Mouse (Mus musculus) midbrain, embryonic 11.5 days (tissue): ENCODE measurements around the gene Ttll3. TPM values are rescaled to one million over a fixed set of nuclear protein-coding genes. Genes with fewer than 3 reads are reported as not detected.

Experiments
- ATAC-seq: fragments of 200-750 bp; cut with Nextera tagmentation; 2 replicates; pipeline ENCODE4 v1.8.0; 2017; ENCODE audit warnings: moderate TSS enrichment, moderate library complexity; ENCODE audit not compliant: low FRiP score
- DNase-seq: peaks from one replicate; pipeline ENCODE4 v3.0.0; 2015; ENCODE audit warnings: low spot score; ENCODE audit errors: missing footprints
- H3K27ac ChIP-seq: fragments of 300-500 bp; sonication (generic); 2 replicates; pipeline ENCODE4 v1.5.1; 2014; ENCODE audit warnings: low read depth, low read length
- H3K27me3 ChIP-seq: fragments of 300-500 bp; sonication (generic); 2 replicates; pipeline ENCODE4 v1.6.1; 2014; ENCODE audit warnings: mild to moderate bottlenecking, low read length, moderate library complexity, mixed read lengths; ENCODE audit not compliant: control insufficient read depth, insufficient read depth
- H3K36me3 ChIP-seq: fragments of 300-500 bp; sonication (generic); 2 replicates; pipeline ENCODE4 v1.6.1; 2014; ENCODE audit warnings: mild to moderate bottlenecking, low read length, moderate library complexity, mixed read lengths; ENCODE audit not compliant: control insufficient read depth, insufficient read depth
- H3K4me1 ChIP-seq: fragments of 300-500 bp; sonication (generic); 2 replicates; pipeline ENCODE4 v1.6.1; 2014; ENCODE audit warnings: low read length; ENCODE audit not compliant: control insufficient read depth, insufficient read depth
- H3K4me2 ChIP-seq: fragments of 300-500 bp; sonication (generic); 2 replicates; pipeline ENCODE4 v1.6.1; 2014; ENCODE audit warnings: mild to moderate bottlenecking, moderate library complexity
- H3K4me3 ChIP-seq: fragments of 300-500 bp; sonication (generic); 2 replicates; pipeline ENCODE4 v1.5.1; 2014; ENCODE audit warnings: low read depth, low read length
- H3K9ac ChIP-seq: fragments of 300-500 bp; sonication (generic); 2 replicates; pipeline ENCODE4 v1.6.1; 2014; ENCODE audit warnings: low read length
- H3K9me3 ChIP-seq: fragments of 300-500 bp; sonication (generic); 2 replicates; pipeline ENCODE4 v1.6.1; 2016; ENCODE audit warnings: low read length; ENCODE audit not compliant: control insufficient read depth
- WGBS: fragments of 180-500 bp; shearing (Covaris S2); extraction: QIAGEN DNeasy Blood & Tissue Kit; methylation state at CpG from one replicate; pipeline ENCODE4 v1.1.7; 2014; 5-methylcytosine and 5-hydroxymethylcytosine counted together
- polyA plus RNA-seq: library from polyadenylated mRNA; unstranded; fragments of >200 nt; fragmentation: Nextera tagmentation; extraction: Ambion mirVana; gene quantifications from 2 replicates; pipeline ENCODE4 v1.2.1, GENCODE M21; 2014

The Ttll3 gene
- polyA plus RNA-seq, 1 experiment from 2014 or later: 3.0 TPM

GRCm38 (mm10) chr6:113437135-113437534, 48.1 kb downstream of the Ttll3 start:
- peak; percentile 79 for DNase-seq
- Histone ChIP-seq H3K9ac (no peak overlapping the region), H3K27me3 (no peaks in the 10 kb centered on the region), H3K9me3 (no peaks in the 10 kb centered on the region), H3K4me3 (no peak overlapping the region), H3K4me2 (no peak overlapping the region), H3K27ac (no peak overlapping the region), H3K36me3 (no peaks in the 10 kb centered on the region), H3K4me1 (no peaks in the 10 kb centered on the region)
- ATAC-seq: no peak
- WGBS: 82% methylated on average over 12 of the region's 12 CpGs

GRCm38 (mm10) chr6:113438721-113439430, 49.8 kb downstream of the Ttll3 start:
- H3K4me2 ChIP-seq: no peak overlapping the region
- 71% methylated on average over 12 of the region's 12 CpGs for WGBS
- H3K27me3 ChIP-seq: no peaks in the 10 kb centered on the region
- no peak overlapping the region for H3K9ac ChIP-seq
- ATAC-seq: no peak
- peaks cover 7% of the 10 kb centered on the region; the same call in 1 of the 2 replicates for H3K4me1 ChIP-seq
- H3K9me3 ChIP-seq: no peaks in the 10 kb centered on the region
- H3K4me3 ChIP-seq: no peak overlapping the region
- DNase-seq: peak; percentile 78
- H3K36me3 ChIP-seq: no peaks in the 10 kb centered on the region
- no peak overlapping the region for H3K27ac ChIP-seq

- H3K27ac ChIP-seq: no peak overlapping the region
- H3K4me1 ChIP-seq: peaks cover 7% of the 10 kb centered on the region; the same call in 1 of the 2 replicates
- no peaks in the 10 kb centered on the region for H3K27me3 ChIP-seq
- no peak overlapping the region for H3K4me2 ChIP-seq
- 85% methylated on average over 3 of the region's 3 CpGs for WGBS
- H3K9me3 ChIP-seq: no peaks in the 10 kb centered on the region
- no peaks in the 10 kb centered on the region for H3K36me3 ChIP-seq
- ATAC-seq (no peak), DNase-seq (peak; percentile 68)
- H3K9ac ChIP-seq: no peak overlapping the region
- no peak overlapping the region for H3K4me3 ChIP-seq
These were observed 51.6 kb downstream of the Ttll3 start for GRCm38 (mm10) chr6:113440686-113441085.

GRCm38 (mm10) chr6:113441147-113441680, 52.2 kb downstream of the Ttll3 start:
- H3K4me3 ChIP-seq: no peak overlapping the region
- peaks cover 7% of the 10 kb centered on the region; the same call in 1 of the 2 replicates for H3K4me1 ChIP-seq
- ATAC-seq (0 out of 2 replicates have a peak, but pooled peaks have one; percentile 3), DNase-seq (peak; percentile 97)
- H3K36me3 ChIP-seq: no peaks in the 10 kb centered on the region
- H3K27ac ChIP-seq: no peak overlapping the region
- no peak overlapping the region for H3K4me2 ChIP-seq
- H3K9me3 ChIP-seq: no peaks in the 10 kb centered on the region
- H3K27me3 ChIP-seq: no peaks in the 10 kb centered on the region
- 53% methylated on average over 7 of the region's 7 CpGs for WGBS
- no peak overlapping the region for H3K9ac ChIP-seq

- Histone ChIP-seq H3K4me1 (peaks cover 7% of the 10 kb centered on the region; the same call in 1 of the 2 replicates), H3K27me3 (no peaks in the 10 kb centered on the region), H3K9ac (peak overlapping the region; percentile 89), H3K27ac (no peak overlapping the region), H3K4me3 (peak overlapping the region; percentile 85), H3K4me2 (peak overlapping the region; percentile 77), H3K36me3 (peaks cover under 1% of the 10 kb centered on the region; the same call in 1 of the 2 replicates), H3K9me3 (no peaks in the 10 kb centered on the region)
- WGBS: 41% methylated on average over 9 of the region's 9 CpGs
- no peak for DNase-seq
- peak; percentile 45; the same call in 1 of the 2 replicates for ATAC-seq
These were observed 53.0 kb downstream of the Ttll3 start for GRCm38 (mm10) chr6:113442087-113442441.

- ATAC-seq (peak; percentile 94), DNase-seq (peak; percentile 100)
- Histone ChIP-seq H3K4me1 (peaks cover 7% of the 10 kb centered on the region; the same call in 1 of the 2 replicates), H3K27ac (0 out of 2 replicates have a peak within 1 kb of the TSS, but pooled peaks have one; percentile 25), H3K4me3 (peak within 1 kb of the TSS; percentile 85), H3K9ac (peak within 1 kb of the TSS; percentile 89), H3K27me3 (no peaks in the 10 kb centered on the region), H3K9me3 (no peaks in the 10 kb centered on the region), H3K36me3 (peaks cover 4% of the 10 kb centered on the region; the same call in 1 of the 2 replicates), H3K4me2 (peak within 1 kb of the TSS; percentile 77)
- WGBS: under 1% methylated on average over 45 of the region's 45 CpGs
These were observed 53.5 kb downstream of the Ttll3 start, which contains the start of gene Jagn1 for GRCm38 (mm10) chr6:113442442-113443090. TSS of gene Jagn1 (plus strand) at chr6:113442569.

GRCm38 (mm10) chr6:113443091-113443490, 54.0 kb downstream of the Ttll3 start:
- ATAC-seq (no peak), DNase-seq (no peak)
- Histone ChIP-seq H3K4me2 (peak overlapping the region; percentile 77), H3K27me3 (no peaks in the 10 kb centered on the region), H3K36me3 (peaks cover 8% of the 10 kb centered on the region; the same call in 1 of the 2 replicates), H3K9ac (peak overlapping the region; percentile 89), H3K4me3 (peak overlapping the region; percentile 85), H3K27ac (no peak overlapping the region), H3K9me3 (no peaks in the 10 kb centered on the region), H3K4me1 (peaks cover 7% of the 10 kb centered on the region; the same call in 1 of the 2 replicates)
- 47% methylated on average over 12 of the region's 12 CpGs for WGBS

GRCm38 (mm10) chr6:113444207-113444965, 55.3 kb downstream of the Ttll3 start:
- H3K27ac ChIP-seq: no peak overlapping the region

More at GRCm38 (mm10) chr6:113444207-113444965, 55.3 kb downstream of the Ttll3 start:
- WGBS: 91% methylated on average over 6 of the region's 8 CpGs
- DNase-seq (no peak), ATAC-seq (no peak)
- Histone ChIP-seq H3K4me3 (no peak overlapping the region), H3K9me3 (no peaks in the 10 kb centered on the region), H3K36me3 (peaks cover 11% of the 10 kb centered on the region; the same call in 1 of the 2 replicates), H3K4me1 (peaks cover 7% of the 10 kb centered on the region; the same call in 1 of the 2 replicates), H3K27me3 (no peaks in the 10 kb centered on the region), H3K4me2 (no peak overlapping the region), H3K9ac (no peak overlapping the region)
